Mouse (Mus musculus) embryonic facial prominence, embryonic 12.5 days (tissue): ENCODE measurements around the gene Krt9. TPM values are rescaled to one million over a fixed set of nuclear protein-coding genes. Genes with fewer than 3 reads are reported as not detected.

Source experiments
- ATAC-seq: fragments of 200-750 bp; cut with Nextera tagmentation; 2 replicates; pipeline ENCODE4 v1.8.0; 2017; ENCODE audit not compliant: insufficient number of reproducible peaks, insufficient read depth, low FRiP score, low TSS enrichment
- H3K27ac ChIP-seq: fragments of 300-500 bp; sonication (generic); 2 replicates; pipeline ENCODE4 v1.5.1; 2016; ENCODE audit warnings: mild to moderate bottlenecking
- H3K27me3 ChIP-seq: fragments of 300-500 bp; sonication (generic); 2 replicates; pipeline ENCODE4 v1.6.1; 2016; ENCODE audit warnings: mild to moderate bottlenecking, moderate library complexity
- H3K36me3 ChIP-seq: fragments of 300-500 bp; sonication (generic); 2 replicates; pipeline ENCODE4 v1.6.1; 2016; ENCODE audit warnings: mild to moderate bottlenecking
- H3K4me1 ChIP-seq: fragments of 300-500 bp; sonication (generic); 2 replicates; pipeline ENCODE4 v1.6.1; 2016
- H3K4me2 ChIP-seq: fragments of 300-500 bp; sonication (generic); replicated peaks from 2 replicates; pipeline ENCODE4 v1.6.1; 2016; ENCODE audit warnings: mild to moderate bottlenecking, moderate library complexity
- H3K4me3 ChIP-seq: fragments of 300-500 bp; sonication (generic); 2 replicates; pipeline ENCODE4 v1.5.1; 2016; ENCODE audit warnings: mild to moderate bottlenecking
- H3K9ac ChIP-seq: fragments of 300-500 bp; sonication (generic); 2 replicates; pipeline ENCODE4 v1.6.1; 2016; ENCODE audit warnings: mild to moderate bottlenecking, moderate library complexity
- H3K9me3 ChIP-seq: fragments of 300-500 bp; sonication (generic); 2 replicates; pipeline ENCODE4 v1.6.1; 2016; ENCODE audit warnings: mild to moderate bottlenecking, moderate library complexity
- WGBS: fragments of 180-500 bp; shearing (Covaris S2); methylation state at CpG from one replicate; pipeline ENCODE4 v1.1.7; 2016; 5-methylcytosine and 5-hydroxymethylcytosine counted together
- polyA plus RNA-seq: library from polyadenylated mRNA; unstranded; fragments of >200 nt; fragmentation: Nextera tagmentation; extraction: Ambion mirVana; gene quantifications from 2 replicates; pipeline ENCODE4 v1.2.1, GENCODE M21; 2016

The Krt9 gene
- polyA plus RNA-seq, 1 experiment from 2014 or later = not detected

- WGBS = 59% methylated on average over 5 of the region's 5 CpGs
- no peak overlapping the region for H3K9ac ChIP-seq
- ATAC-seq = no peak
- no peak overlapping the region for H3K4me3 ChIP-seq
- H3K4me1 ChIP-seq = peaks cover 15% of the 10 kb centered on the region
- no peaks in the 10 kb centered on the region for H3K9me3 ChIP-seq
- no peak overlapping the region for H3K4me2 ChIP-seq
- H3K27me3 ChIP-seq = peaks cover 38% of the 10 kb centered on the region
- no peaks in the 10 kb centered on the region for H3K36me3 ChIP-seq
- H3K27ac ChIP-seq = no peak overlapping the region
Measured at GRCm38 (mm10) chr11:100147566-100148353, 45.3 kb downstream of the Krt9 start.

- Histone ChIP-seq H3K9ac (0 out of 2 replicates have a peak overlapping the region, but pooled peaks have one; percentile 27), H3K4me1 (peaks cover 15% of the 10 kb centered on the region), H3K27ac (no peak overlapping the region), H3K27me3 (peaks cover 38% of the 10 kb centered on the region), H3K9me3 (no peaks in the 10 kb centered on the region), H3K36me3 (no peaks in the 10 kb centered on the region), H3K4me3 (peak overlapping the region; percentile 22), H3K4me2 (peak overlapping the region; percentile 49)
- no peak for ATAC-seq
- WGBS = 3% methylated on average over 13 of the region's 13 CpGs
Measured at GRCm38 (mm10) chr11:100145858-100146560, 47.0 kb downstream of the Krt9 start.

DNA sequence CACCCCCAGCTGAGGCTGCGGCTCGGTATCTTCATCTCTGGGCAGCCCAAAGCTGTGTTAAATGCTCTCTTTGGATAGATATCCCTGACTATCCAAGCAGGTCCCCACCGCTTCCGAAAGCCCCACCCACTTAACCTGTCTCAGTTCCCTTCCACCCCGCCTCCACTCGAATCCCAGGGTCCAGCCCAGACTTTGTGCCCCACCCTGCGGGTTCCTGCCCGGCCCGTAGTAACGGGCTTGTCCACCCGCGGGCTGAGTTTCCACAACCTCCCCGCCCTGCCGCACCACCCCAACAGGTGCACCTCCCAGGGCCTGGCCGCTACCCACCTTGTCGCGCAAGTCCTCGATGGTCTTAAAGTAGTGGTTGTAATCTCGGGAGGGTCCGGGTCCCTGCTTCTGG lies 47.9 kb downstream of the Krt9 start:
- 2% methylated on average over 20 of the region's 20 CpGs for WGBS
- H3K9ac ChIP-seq = no peak overlapping the region
- no peak for ATAC-seq
- no peaks in the 10 kb centered on the region for H3K9me3 ChIP-seq
- peak overlapping the region; percentile 49 for H3K4me2 ChIP-seq
- H3K4me3 ChIP-seq = peak overlapping the region; percentile 22
- peaks cover 38% of the 10 kb centered on the region for H3K27me3 ChIP-seq
- peaks cover 15% of the 10 kb centered on the region for H3K4me1 ChIP-seq
- H3K36me3 ChIP-seq = no peaks in the 10 kb centered on the region
- H3K27ac ChIP-seq = no peak overlapping the region

GRCm38 (mm10) chr11:100140966-100141365 lies 52.1 kb downstream of the Krt9 start:
- Histone ChIP-seq H3K4me2 (no peak overlapping the region), H3K27ac (no peak overlapping the region), H3K9ac (no peak overlapping the region), H3K9me3 (no peaks in the 10 kb centered on the region), H3K4me3 (no peak overlapping the region), H3K4me1 (peaks cover 25% of the 10 kb centered on the region), H3K27me3 (peaks cover 23% of the 10 kb centered on the region), H3K36me3 (no peaks in the 10 kb centered on the region)
- no peak for ATAC-seq
- 87% methylated on average over 21 of the region's 21 CpGs for WGBS

GRCm38 (mm10) chr11:100139391-100139790 lies 53.7 kb downstream of the Krt9 start:
- no peak for ATAC-seq
- Histone ChIP-seq H3K9ac (no peak overlapping the region), H3K27ac (peak overlapping the region; percentile 41; the same call in 1 of the 2 replicates), H3K27me3 (peaks cover 7% of the 10 kb centered on the region), H3K36me3 (no peaks in the 10 kb centered on the region), H3K9me3 (no peaks in the 10 kb centered on the region), H3K4me1 (peaks cover 11% of the 10 kb centered on the region; the same call in 1 of the 2 replicates), H3K4me3 (no peak overlapping the region), H3K4me2 (no peak overlapping the region)
- WGBS = 59% methylated on average over 2 of the region's 2 CpGs

GRCm38 (mm10) chr11:100138809-100139208 lies 54.2 kb downstream of the Krt9 start:
- H3K9me3 ChIP-seq = no peaks in the 10 kb centered on the region
- peaks cover 11% of the 10 kb centered on the region; the same call in 1 of the 2 replicates for H3K4me1 ChIP-seq
- H3K36me3 ChIP-seq = no peaks in the 10 kb centered on the region
- peaks cover 1% of the 10 kb centered on the region for H3K27me3 ChIP-seq
- no peak for ATAC-seq
- 43% methylated on average over 7 of the region's 7 CpGs for WGBS
- H3K4me3 ChIP-seq = no peak overlapping the region
- H3K27ac ChIP-seq = no peak overlapping the region
- H3K9ac ChIP-seq = no peak overlapping the region
- H3K4me2 ChIP-seq = no peak overlapping the region

DNA sequence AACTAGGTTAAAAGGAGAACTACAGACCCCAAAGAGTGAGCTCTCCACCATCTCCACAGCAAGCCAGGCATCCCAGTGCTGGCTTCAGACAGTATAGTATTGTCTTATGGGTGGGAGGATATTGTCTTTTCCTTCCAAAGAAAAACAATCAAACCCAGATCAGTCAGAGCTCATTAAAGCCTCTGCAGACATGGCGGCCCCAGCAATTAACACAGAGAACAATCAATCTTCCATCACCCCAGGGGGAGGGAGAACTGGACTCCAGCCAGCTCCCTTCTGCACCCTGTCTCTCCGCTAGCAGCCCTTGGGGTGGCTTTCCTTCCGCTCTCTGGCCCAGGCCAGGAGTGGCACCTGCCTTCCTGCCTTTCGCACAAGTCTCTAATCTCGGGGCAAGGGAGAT lies 55.4 kb downstream of the Krt9 start:
- Histone ChIP-seq H3K9me3 (no peaks in the 10 kb centered on the region), H3K4me2 (no peak overlapping the region), H3K4me3 (no peak overlapping the region), H3K27me3 (no peaks in the 10 kb centered on the region), H3K36me3 (no peaks in the 10 kb centered on the region), H3K4me1 (peaks cover 11% of the 10 kb centered on the region; the same call in 1 of the 2 replicates), H3K27ac (0 out of 2 replicates have a peak overlapping the region, but pooled peaks have one; percentile 27), H3K9ac (no peak overlapping the region)
- 54% methylated on average over 5 of the region's 5 CpGs for WGBS
- no peak for ATAC-seq

Other genes starting within 250 kb of the Krt9 start
- gene Krtap9-5, start 244.8 kb downstream of the Krt9 start, polyA plus RNA-seq = not detected in 2 replicates
- not detected in 2 replicates for gene Krtap29-1, start 214.2 kb downstream of the Krt9 start, polyA plus RNA-seq
- not detected in 2 replicates for gene Krtap16-1, start 206.6 kb downstream of the Krt9 start, polyA plus RNA-seq
- gene Krtap17-1, start 199.3 kb downstream of the Krt9 start, polyA plus RNA-seq = 0.29 TPM in 1 of 2 replicates, not detected in the other
- gene Krt33a, start 177.0 kb downstream of the Krt9 start, polyA plus RNA-seq = 0.15 TPM in 1 of 2 replicates, not detected in the other
- gene Krt33b, start 163.4 kb downstream of the Krt9 start, polyA plus RNA-seq = 0.23 and 0.40 TPM in 2 replicates
- not detected in 2 replicates for gene Krt34, start 151.7 kb downstream of the Krt9 start, polyA plus RNA-seq
- not detected in 2 replicates for gene Krt31, start 142.7 kb downstream of the Krt9 start, polyA plus RNA-seq
- not detected in 2 replicates for gene Krt32, start 105.0 kb downstream of the Krt9 start, polyA plus RNA-seq
- gene Krt35, start 97.0 kb downstream of the Krt9 start, polyA plus RNA-seq = not detected in 2 replicates
- 0.09 TPM in 1 of 2 replicates, not detected in the other for gene Krt36, start 87.6 kb downstream of the Krt9 start, polyA plus RNA-seq
- gene Krt13, start 71.7 kb downstream of the Krt9 start, polyA plus RNA-seq = not detected in 2 replicates
- 73.4 and 93.1 TPM in 2 replicates for gene Krt15, start 57.3 kb downstream of the Krt9 start, polyA plus RNA-seq
- gene Krt19, start 44.6 kb downstream of the Krt9 start, polyA plus RNA-seq = 17.6 and 19.9 TPM in 2 replicates
- gene Krt14, start 14.3 kb upstream of the Krt9 start, polyA plus RNA-seq = 110 and 120 TPM in 2 replicates
- not detected in 2 replicates for gene Krt16, start 55.7 kb upstream of the Krt9 start, polyA plus RNA-seq
- gene Krt17, start 67.8 kb upstream of the Krt9 start, polyA plus RNA-seq = 8.1 and 12.4 TPM in 2 replicates
- not detected in 2 replicates for gene Krt42, start 76.6 kb upstream of the Krt9 start, polyA plus RNA-seq
- 1,469 and 1,519 TPM in 2 replicates for gene Eif1, start 126.6 kb upstream of the Krt9 start, polyA plus RNA-seq
- gene Gast, start 141.2 kb upstream of the Krt9 start, polyA plus RNA-seq = not detected in 2 replicates
- gene Hap1, start 162.9 kb upstream of the Krt9 start, polyA plus RNA-seq = 10.6 and 13.4 TPM in 2 replicates
- gene Jup, start 204.5 kb upstream of the Krt9 start, polyA plus RNA-seq = 70.6 and 74.0 TPM in 2 replicates
- 51.4 and 55.3 TPM in 2 replicates for gene P3h4, start 221.6 kb upstream of the Krt9 start, polyA plus RNA-seq
- 109 and 113 TPM in 2 replicates for gene Fkbp10, start 222.5 kb upstream of the Krt9 start, polyA plus RNA-seq
- 165 and 173 TPM in 2 replicates for gene Nt5c3b, start 248.6 kb upstream of the Krt9 start, polyA plus RNA-seq
- gene Klhl10, start 248.7 kb upstream of the Krt9 start, polyA plus RNA-seq = 1.3 TPM in 2 replicates